Mouse (Mus musculus) cerebral cortex, adult 2 months (tissue): ENCODE data around the gene Fancf.

Source experiments
- WGBS: fragments of 180-500 bp; shearing (Covaris S2); methylation state at CpG from one replicate; pipeline ENCODE4 v1.1.7; 2018; 5-methylcytosine and 5-hydroxymethylcytosine counted together

The Fancf gene

GRCm38 (mm10) chr7:51831917-51832316 lies 30.1 kb downstream of the Fancf start:
- 44% methylated on average over 7 of the region's 7 CpGs for WGBS

GRCm38 (mm10) chr7:51823562-51824338 lies 38.3 kb downstream of the Fancf start:
- WGBS = 77% methylated on average over 7 of the region's 7 CpGs

GRCm38 (mm10) chr7:51821467-51821866 lies 40.6 kb downstream of the Fancf start:
- 56% methylated on average over 2 of the region's 2 CpGs for WGBS

- WGBS = 21% methylated on average over 1 of the region's 1 CpGs
Measured at GRCm38 (mm10) chr7:51819891-51820290, 42.2 kb downstream of the Fancf start.

- WGBS = 72% methylated on average over 3 of the region's 3 CpGs
Measured at GRCm38 (mm10) chr7:51818251-51818974, 43.7 kb downstream of the Fancf start.

- 68% methylated on average over 3 of the region's 3 CpGs for WGBS
Measured at GRCm38 (mm10) chr7:51816283-51816839, 45.7 kb downstream of the Fancf start.

GRCm38 (mm10) chr7:51815473-51816282 lies 46.4 kb downstream of the Fancf start:
- 26% methylated on average over 4 of the region's 4 CpGs for WGBS
